Comparison of ENCODE assay signal across 28 mouse cellular contexts in the genomic region with DNA sequence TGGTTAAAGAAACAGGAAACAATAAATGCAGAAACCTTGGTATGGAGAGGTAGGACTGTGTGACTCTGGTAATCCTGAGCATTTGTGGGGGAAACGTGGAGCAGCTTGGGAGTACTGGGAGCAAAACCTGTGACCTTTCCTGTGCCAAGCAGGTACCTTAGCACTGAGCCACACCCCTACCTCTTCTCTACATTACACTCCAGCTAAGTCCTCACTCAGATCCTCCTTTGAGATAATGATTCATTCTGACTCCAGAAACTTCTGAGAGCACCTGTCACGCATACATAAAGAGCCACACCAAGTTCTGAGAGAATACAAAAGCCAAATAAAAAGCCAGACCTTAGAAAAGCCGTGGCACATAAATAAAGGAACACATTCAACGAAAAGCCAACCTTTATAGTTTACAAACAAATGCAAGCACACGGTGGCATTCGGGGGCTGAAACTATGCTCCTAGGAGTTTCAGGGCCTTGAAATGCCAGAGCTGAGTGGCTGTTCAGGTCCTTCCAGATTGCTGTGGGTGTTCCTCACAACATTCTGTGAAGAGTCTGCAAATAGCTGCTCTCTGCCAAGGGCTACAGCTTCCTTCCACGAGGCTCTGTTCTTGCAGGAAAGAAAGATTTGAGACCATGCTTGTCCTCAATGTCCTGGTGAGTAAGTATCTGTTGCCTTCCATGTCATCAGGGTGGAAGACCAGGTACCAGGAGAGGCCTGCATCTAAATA. TPM values are rescaled to one million over a fixed set of nuclear protein-coding genes. Genes with fewer than 3 reads are reported as not detected.
DNase-seq lines count a peak whose midpoint lies in the region; ATAC-seq and TF ChIP-seq lines count a peak whose summit lies in the region.
"Had no signal": no experiment of that assay in that cellular context is flagged by ENCODE, and none has a peak within 500 bp of the region (broad histone marks: within the 10 kb centered on the region; RNA-seq: fewer than 3 reads in every experiment).

No protein-coding gene starts in this region.

- H3K4me2 ChIP-seq in lung, embryonic 15.5 days: no peak overlapping the region
- no peak overlapping the region for H3K4me2 ChIP-seq in lung, embryonic 16.5 days (ENCODE audit: low read depth, low read length)
- no peak overlapping the region for H3K4me2 ChIP-seq in neural tube, embryonic 15.5 days
- H3K4me2 ChIP-seq: intestine, embryonic 15.5 days; midbrain, embryonic 15.5 days; neural tube, embryonic 12.5 days had no signal

- peak overlapping the region; percentile 36; the same call in 1 of the 2 replicates for H3K27ac ChIP-seq in lung, embryonic 15.5 days
- peak overlapping the region; percentile 47; the same call in 1 of the 2 replicates for H3K27ac ChIP-seq in lung, embryonic 16.5 days (ENCODE audit: low read length)
- H3K27ac ChIP-seq in neural tube, embryonic 15.5 days (replicated peaks): no peak overlapping the region
- no peak overlapping the region for H3K27ac ChIP-seq in limb, embryonic 10.5 days
- H3K27ac ChIP-seq: embryonic facial prominence, embryonic 10.5 days; heart, embryonic 10.5 days; intestine, embryonic 15.5 days; liver, embryonic 14.5 days; midbrain, embryonic 15.5 days; neural tube, embryonic 12.5 days had no signal

- H3K4me3 ChIP-seq in lung, embryonic 15.5 days: no peak overlapping the region
- H3K4me3 ChIP-seq in lung, adult 2 months (replicated peaks; ENCODE audit: extremely low read depth, low read depth, low read length): no peak overlapping the region
- H3K4me3 ChIP-seq in lung, embryonic 16.5 days (ENCODE audit: low read length): no peak overlapping the region
- no peak overlapping the region for H3K4me3 ChIP-seq in neural tube, embryonic 15.5 days (replicated peaks)
- H3K4me3 ChIP-seq in limb, embryonic 10.5 days: no peak overlapping the region
- H3K4me3 ChIP-seq: embryonic facial prominence, embryonic 10.5 days; heart, embryonic 10.5 days; intestine, embryonic 15.5 days; midbrain, embryonic 15.5 days; neural tube, embryonic 12.5 days had no signal

- no peaks in the 10 kb centered on the region for H3K27me3 ChIP-seq in lung, embryonic 15.5 days
- H3K27me3 ChIP-seq in lung, embryonic 16.5 days (ENCODE audit: control insufficient read depth, insufficient read depth, low read depth, low read length): no peaks in the 10 kb centered on the region
- no peaks in the 10 kb centered on the region for H3K27me3 ChIP-seq in neural tube, embryonic 15.5 days (replicated peaks)
- 0 out of 2 replicates have a peak, but pooled peaks cover 6% of the 10 kb centered on the region for H3K27me3 ChIP-seq in limb, embryonic 10.5 days (ENCODE audit: low read depth, poor library complexity, severe bottlenecking)
- H3K27me3 ChIP-seq: intestine, embryonic 15.5 days; midbrain, embryonic 15.5 days; neural tube, embryonic 12.5 days had no signal

- H3K36me3 ChIP-seq in lung, embryonic 15.5 days: no peaks in the 10 kb centered on the region
- no peaks in the 10 kb centered on the region for H3K36me3 ChIP-seq in lung, embryonic 16.5 days (ENCODE audit: control insufficient read depth, insufficient read depth, low read length)
- no peaks in the 10 kb centered on the region for H3K36me3 ChIP-seq in neural tube, embryonic 15.5 days
- H3K36me3 ChIP-seq in limb, embryonic 10.5 days: no peaks in the 10 kb centered on the region
- H3K36me3 ChIP-seq: embryonic facial prominence, embryonic 10.5 days; heart, embryonic 10.5 days; intestine, embryonic 15.5 days; midbrain, embryonic 15.5 days; neural tube, embryonic 12.5 days had no signal

- 63% methylated on average over 7 of the region's 7 CpGs for WGBS in lung, embryonic 15.5 days
- 51% methylated on average over 7 of the region's 7 CpGs for WGBS in lung, adult 2 months
- WGBS in lung, embryonic 16.5 days: 53% methylated on average over 7 of the region's 7 CpGs
- 66% methylated on average over 7 of the region's 7 CpGs for WGBS in neural tube, embryonic 15.5 days
- whole genome bisulfite sequencing in limb, embryonic 10.5 days: 88% methylated on average over 7 of the region's 7 CpGs

- H3K9me3 ChIP-seq in lung, embryonic 15.5 days: no peaks in the 10 kb centered on the region
- no peaks in the 10 kb centered on the region for H3K9me3 ChIP-seq in lung, embryonic 16.5 days (ENCODE audit: control insufficient read depth, low read length)
- H3K9me3 ChIP-seq in neural tube, embryonic 15.5 days (replicated peaks): no peaks in the 10 kb centered on the region
- no peaks in the 10 kb centered on the region for H3K9me3 ChIP-seq in limb, embryonic 10.5 days (replicated peaks)
- H3K9me3 ChIP-seq: heart, embryonic 10.5 days; intestine, embryonic 15.5 days; midbrain, embryonic 15.5 days had no signal

- no peak for TF ChIP-seq CTCF in lung, adult 2 months (IDR thresholded peaks at IDR 0.05; ENCODE audit: insufficient read depth, low read length)

- DNase-seq in frontal cortex, adult 2 months (ENCODE audit: extremely low spot score in 1 of 2, low spot score in 1 of 2): peak; percentile 32 to 48
- no peak for DNase-seq in frontal cortex, postnatal 14 days (ENCODE audit: low spot score in 2 of 2)
- no peak for DNase-seq in lung, adult 2 months
- DNase-seq in right cerebral cortex, postnatal 10 days (ENCODE audit: low spot score in 2 of 2): peak; percentile 34 to 44
- DNase-seq in limb, embryonic 10.5 days (ENCODE audit: low spot score): no peak
- DNase-seq: adrenal gland, postnatal 36 days; cerebellum, adult 11 months; cerebellum, postnatal 10 days; gastrocnemius, postnatal 10 days; kidney, adult 8-10 months; kidney, postnatal 10 days; retina, postnatal 1 day; spleen, adult 18-20 months; thymus, adult 18-20 months; thymus, postnatal 36 days had no signal

- no peak for TF ChIP-seq POLR2A in lung, adult 2 months (IDR thresholded peaks at IDR 0.05; ENCODE audit: borderline replicate concordance, extremely low read depth, low read depth, low read length)

- peaks cover 13% of the 10 kb centered on the region for H3K4me1 ChIP-seq in lung, embryonic 15.5 days
- H3K4me1 ChIP-seq in lung, adult 2 months (ENCODE audit: control insufficient read depth, insufficient read depth, low read length): no peaks in the 10 kb centered on the region
- peaks cover 7% of the 10 kb centered on the region; the same call in 1 of the 2 replicates for H3K4me1 ChIP-seq in lung, embryonic 16.5 days (replicated peaks; ENCODE audit: control insufficient read depth, insufficient read depth, low read length)
- H3K4me1 ChIP-seq in neural tube, embryonic 15.5 days: no peaks in the 10 kb centered on the region
- no peaks in the 10 kb centered on the region for H3K4me1 ChIP-seq in limb, embryonic 10.5 days
- H3K4me1 ChIP-seq: embryonic facial prominence, embryonic 10.5 days; heart, embryonic 10.5 days; intestine, embryonic 15.5 days; midbrain, embryonic 15.5 days; neural tube, embryonic 12.5 days had no signal

- ATAC-seq in lung, embryonic 15.5 days (ENCODE audit: borderline replicate concordance, extremely low read depth, low FRiP score, low TSS enrichment): no peak
- peak; percentile 65 for ATAC-seq in lung, embryonic 16.5 days (ENCODE audit: low read depth)
- ATAC-seq in neural tube, embryonic 15.5 days (ENCODE audit: low FRiP score): no peak
- ATAC-seq: CD4-positive, CD25-positive, alpha-beta regulatory T cell, adult 4 months; forebrain, embryonic 16.5 days; hindbrain, embryonic 16.5 days; intestine, embryonic 15.5 days; midbrain, embryonic 15.5 days had no signal

- H3K9ac ChIP-seq in lung, embryonic 15.5 days: no peak overlapping the region
- H3K9ac ChIP-seq in lung, embryonic 16.5 days (ENCODE audit: low read length): no peak overlapping the region
- no peak overlapping the region for H3K9ac ChIP-seq in neural tube, embryonic 15.5 days (replicated peaks)
- H3K9ac ChIP-seq: intestine, embryonic 15.5 days; liver, embryonic 14.5 days; midbrain, embryonic 15.5 days; neural tube, embryonic 12.5 days had no signal

RNA-seq across cellular contexts. Expression of gene L3mbtl4, which starts 8.6 kb away (rescaled TPM):
- 1.3 and 1.5 TPM in 2 replicates for polyA plus RNA-seq in frontal cortex, adult 2 months (2012; rRNA removed)
- polyA plus RNA-seq in lung, embryonic 15.5 days (2015; fragmentation: Nextera tagmentation; extraction: Ambion mirVana): 0.15 and 0.35 TPM in 2 replicates
- not detected in 2 replicates for polyA plus RNA-seq in lung, adult 2 months (2012; rRNA removed)
- polyA plus RNA-seq in lung, embryonic 16.5 days (2015; fragmentation: Nextera tagmentation; extraction: Ambion mirVana): 0.10 and 0.23 TPM in 2 replicates
- polyA plus RNA-seq in neural tube, embryonic 15.5 days (2015; fragmentation: Nextera tagmentation; extraction: Ambion mirVana): 4.3 and 5.5 TPM in 2 replicates
- polyA plus RNA-seq in limb, embryonic 10.5 days (2016; fragmentation: Nextera tagmentation; extraction: Ambion mirVana): not detected in 2 replicates
- polyA plus RNA-seq: CD4-positive, CD25-positive, alpha-beta regulatory T cell, adult 4 months; heart, embryonic 10.5 days; heart, embryonic 16.5 days; liver, embryonic 14.5 days had no signal

Comparison
In these comparisons a context has a peak if more than half of its experiments do, and no peak if none do; other contexts are left out.
1. DNase-seq: peak in frontal cortex, adult 2 months (2 of 2) and right cerebral cortex, postnatal 10 days (2 of 2); none in frontal cortex, postnatal 14 days (0 of 2), lung, adult 2 months (single experiment) and limb, embryonic 10.5 days (single experiment).
2. H3K27ac ChIP-seq: peak in lung, embryonic 15.5 days (single experiment) and lung, embryonic 16.5 days (single experiment); none in neural tube, embryonic 15.5 days (single experiment) and limb, embryonic 10.5 days (single experiment).